In genomic region chr1:186374009-186374649, GRCm38 (mm10) we compare ENCODE assay signal across 25 mouse cellular contexts.
DNase-seq lines count a peak whose midpoint lies in the region; ATAC-seq and TF ChIP-seq lines count a peak whose summit lies in the region.
"Had no signal": no experiment of that assay in that cellular context is flagged by ENCODE, and none has a peak within 500 bp of the region (broad histone marks: within the 10 kb centered on the region; RNA-seq: fewer than 3 reads in every experiment).

No protein-coding gene starts in this region.

- TF ChIP-seq CTCF in lung, embryonic 14.5 days (IDR thresholded peaks at IDR 0.05; ENCODE audit: low read depth): no peak

- no peak overlapping the region for H3K4me3 ChIP-seq in lung, embryonic 14.5 days (ENCODE audit: low read depth, low read length)
- H3K4me3 ChIP-seq in embryonic facial prominence, embryonic 14.5 days (ENCODE audit: low read depth, low read length): no peak overlapping the region
- H3K4me3 ChIP-seq in liver, embryonic 11.5 days (ENCODE audit: low read depth, low read length): no peak overlapping the region
- no peak overlapping the region for H3K4me3 ChIP-seq in liver, embryonic 16.5 days (ENCODE audit: low read depth, low read length)
- H3K4me3 ChIP-seq: erythroblast, embryonic 14.5 days; gastrocnemius, adult 2 months; heart, embryonic 12.5 days; hindbrain, embryonic 13.5 days had no signal

- H3K4me1 ChIP-seq in lung, embryonic 14.5 days (ENCODE audit: insufficient read depth): 0 out of 2 replicates have a peak, but pooled peaks cover 7% of the 10 kb centered on the region
- H3K4me1 ChIP-seq in embryonic facial prominence, embryonic 14.5 days (ENCODE audit: control insufficient read depth, insufficient read depth, low read length): peaks cover 3% of the 10 kb centered on the region; the same call in 1 of the 2 replicates
- H3K4me1 ChIP-seq in liver, embryonic 11.5 days (replicated peaks; ENCODE audit: control insufficient read depth, insufficient read depth, low read length): no peaks in the 10 kb centered on the region; the same call in 1 of the 2 replicates
- no peaks in the 10 kb centered on the region for H3K4me1 ChIP-seq in liver, embryonic 16.5 days (ENCODE audit: control insufficient read depth, low read depth, low read length)
- H3K4me1 ChIP-seq: hindbrain, embryonic 13.5 days had no signal

- no peaks in the 10 kb centered on the region for H3K9me3 ChIP-seq in lung, embryonic 14.5 days (ENCODE audit: low read depth, low read length)
- peaks cover 11% of the 10 kb centered on the region; the same call in 1 of the 2 replicates for H3K9me3 ChIP-seq in embryonic facial prominence, embryonic 14.5 days (ENCODE audit: control insufficient read depth, low read length)
- no peaks in the 10 kb centered on the region for H3K9me3 ChIP-seq in liver, embryonic 11.5 days (ENCODE audit: control insufficient read depth, low read length)
- H3K9me3 ChIP-seq in liver, embryonic 16.5 days (replicated peaks; ENCODE audit: control insufficient read depth, low read length): no peaks in the 10 kb centered on the region
- H3K9me3 ChIP-seq: hindbrain, embryonic 13.5 days had no signal

- DNase-seq in lung, embryonic 14.5 days: peak; percentile 20
- no peak for DNase-seq in lung, postnatal 36 days
- DNase-seq in embryonic facial prominence, embryonic 14.5 days (ENCODE audit: low spot score): no peak
- DNase-seq in liver, embryonic 11.5 days (ENCODE audit: low spot score): no peak
- DNase-seq in retina, embryonic 14.5 days (ENCODE audit: low spot score): no peak
- no peak for DNase-seq in thymus, postnatal 10 days (ENCODE audit: low spot score in 2 of 2)
- DNase-seq: adrenal gland, postnatal 14 days; cerebellum, adult 11-12 months; cerebellum, postnatal 10 days; gastrocnemius, adult 2 months; gastrocnemius, postnatal 36 days; heart, adult 18-20 months; heart, postnatal 4 days; kidney, adult 9 months; kidney, postnatal 10 days; lung, adult 18-20 months; right cerebral cortex, postnatal 14 days had no signal

- H3K27me3 ChIP-seq in lung, embryonic 14.5 days (ENCODE audit: insufficient read depth, low read length): no peaks in the 10 kb centered on the region
- H3K27me3 ChIP-seq in embryonic facial prominence, embryonic 14.5 days (replicated peaks; ENCODE audit: control insufficient read depth, insufficient read depth, low read length): no peaks in the 10 kb centered on the region
- H3K27me3 ChIP-seq in liver, embryonic 11.5 days (replicated peaks; ENCODE audit: control insufficient read depth, insufficient read depth, low read length): no peaks in the 10 kb centered on the region
- H3K27me3 ChIP-seq in liver, embryonic 16.5 days (ENCODE audit: control insufficient read depth, insufficient read depth, low read depth, low read length): no peaks in the 10 kb centered on the region
- H3K27me3 ChIP-seq: heart, embryonic 12.5 days; hindbrain, embryonic 13.5 days had no signal

- H3K9ac ChIP-seq in lung, embryonic 14.5 days: no peak overlapping the region
- no peak overlapping the region for H3K9ac ChIP-seq in embryonic facial prominence, embryonic 14.5 days (ENCODE audit: low read depth, low read length)
- no peak overlapping the region for H3K9ac ChIP-seq in liver, embryonic 11.5 days (ENCODE audit: low read depth, low read length)
- H3K9ac ChIP-seq in liver, embryonic 16.5 days (ENCODE audit: low read depth, low read length): no peak overlapping the region
- H3K9ac ChIP-seq: heart, embryonic 12.5 days; hindbrain, embryonic 13.5 days had no signal

- H3K27ac ChIP-seq in lung, embryonic 14.5 days (ENCODE audit: low read depth): no peak overlapping the region
- H3K27ac ChIP-seq in embryonic facial prominence, embryonic 14.5 days (replicated peaks; ENCODE audit: low read depth, low read length): 0 out of 2 replicates have a peak overlapping the region, but pooled peaks have one; percentile 2
- H3K27ac ChIP-seq in liver, embryonic 11.5 days (ENCODE audit: low read depth, low read length): no peak overlapping the region
- H3K27ac ChIP-seq in liver, embryonic 16.5 days (ENCODE audit: low read length): no peak overlapping the region
- H3K27ac ChIP-seq: gastrocnemius, adult 2 months; hindbrain, embryonic 13.5 days; macrophage had no signal

- no peaks in the 10 kb centered on the region for H3K36me3 ChIP-seq in lung, embryonic 14.5 days (ENCODE audit: insufficient read depth)
- no peaks in the 10 kb centered on the region for H3K36me3 ChIP-seq in embryonic facial prominence, embryonic 14.5 days (ENCODE audit: control insufficient read depth, insufficient read depth, low read length)
- no peaks in the 10 kb centered on the region for H3K36me3 ChIP-seq in liver, embryonic 11.5 days (ENCODE audit: control insufficient read depth, insufficient read depth, low read length)
- no peaks in the 10 kb centered on the region for H3K36me3 ChIP-seq in liver, embryonic 16.5 days (ENCODE audit: control insufficient read depth, insufficient read depth)
- H3K36me3 ChIP-seq: heart, embryonic 12.5 days; hindbrain, embryonic 13.5 days had no signal

- H3K4me2 ChIP-seq in lung, embryonic 14.5 days: no peak overlapping the region
- H3K4me2 ChIP-seq in embryonic facial prominence, embryonic 14.5 days (ENCODE audit: low read depth, low read length): no peak overlapping the region
- H3K4me2 ChIP-seq in liver, embryonic 11.5 days: no peak overlapping the region
- H3K4me2 ChIP-seq in liver, embryonic 16.5 days (ENCODE audit: low read depth, low read length): no peak overlapping the region
- H3K4me2 ChIP-seq: heart, embryonic 12.5 days; hindbrain, embryonic 13.5 days had no signal

- 34% methylated on average over 9 of the region's 9 CpGs for WGBS in lung, embryonic 14.5 days
- WGBS in embryonic facial prominence, embryonic 14.5 days: 55% methylated on average over 9 of the region's 9 CpGs
- 52% methylated on average over 9 of the region's 9 CpGs for WGBS in liver, embryonic 11.5 days
- WGBS in liver, embryonic 16.5 days (ENCODE audit: insufficient replicate concordance): 40% methylated on average over 9 of the region's 9 CpGs

- ATAC-seq in lung, embryonic 14.5 days (ENCODE audit: insufficient read depth): no peak
- ATAC-seq in embryonic facial prominence, embryonic 14.5 days (ENCODE audit: low read depth): no peak
- ATAC-seq in liver, embryonic 11.5 days (replicated peaks; ENCODE audit: low FRiP score): peak; percentile 62
- ATAC-seq in liver, embryonic 16.5 days (ENCODE audit: low read depth): peak; percentile 77
- ATAC-seq: CD4-positive, CD25-positive, alpha-beta regulatory T cell, adult 4 months; forebrain, embryonic 16.5 days; intestine, embryonic 16.5 days had no signal

Comparison
In these comparisons a context has a peak if more than half of its experiments do, and no peak if none do; other contexts are left out.
1. ATAC-seq: peak in liver, embryonic 11.5 days (single experiment) and liver, embryonic 16.5 days (single experiment); none in lung, embryonic 14.5 days (single experiment) and embryonic facial prominence, embryonic 14.5 days (single experiment).